ENCODE assay signal across 9 mouse cellular contexts in the genomic region with DNA sequence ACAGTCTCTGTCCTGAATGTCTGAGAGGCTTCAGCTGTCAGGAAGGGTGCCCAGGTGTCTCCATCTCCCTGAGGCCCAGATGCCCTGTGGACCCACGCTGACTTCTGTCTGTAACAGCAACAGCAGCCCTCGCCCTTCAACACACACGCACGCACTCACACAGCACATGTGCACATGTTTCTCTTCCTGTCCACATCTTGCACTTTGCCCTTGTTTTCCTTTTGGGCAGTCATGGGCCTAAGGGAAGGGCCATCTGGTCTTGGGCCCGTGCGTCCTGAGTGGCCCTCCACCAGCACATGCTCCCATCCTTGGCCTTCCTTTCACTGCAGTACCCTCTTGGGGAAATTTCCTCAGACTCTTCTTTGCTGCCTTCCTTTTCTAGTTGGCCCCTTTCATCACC. TPM values are rescaled to one million over a fixed set of nuclear protein-coding genes. Genes with fewer than 3 reads are reported as not detected.
DNase-seq lines count a peak whose midpoint lies in the region; ATAC-seq and TF ChIP-seq lines count a peak whose summit lies in the region.
"Had no signal": no experiment of that assay in that cellular context is flagged by ENCODE, and none has a peak within 500 bp of the region (broad histone marks: within the 10 kb centered on the region; RNA-seq: fewer than 3 reads in every experiment).

No protein-coding gene starts in this region.

- peak overlapping the region; percentile 96 for H3K27ac ChIP-seq in heart, adult 2 months
- H3K27ac ChIP-seq in heart, embryonic 10.5 days: no peak overlapping the region
- H3K27ac ChIP-seq in lung, embryonic 14.5 days (ENCODE audit: low read depth): peak overlapping the region; percentile 95
- H3K27ac ChIP-seq in intestine, embryonic 16.5 days (ENCODE audit: low read length): peak overlapping the region; percentile 67
- peak overlapping the region; percentile 39 for H3K27ac ChIP-seq in small intestine, adult 2 months (ENCODE audit: insufficient read depth, low read depth, low read length)
- H3K27ac ChIP-seq: forebrain, embryonic 15.5 days had no signal

- TF ChIP-seq POLR2A in heart, adult 2 months (IDR thresholded peaks at IDR 0.05; ENCODE audit: insufficient read depth, low read depth, low read length): peak; percentile 36; the same call in 1 of the 2 replicates
- TF ChIP-seq POLR2A in small intestine, adult 2 months (IDR thresholded peaks at IDR 0.05; ENCODE audit: low read depth, low read length): no peak

- TF ChIP-seq EP300 in heart, adult 2 months (IDR thresholded peaks at IDR 0.05; ENCODE audit: insufficient read depth, low read depth, low read length): peak; percentile 51; the same call in 1 of the 2 replicates

- peaks cover 9% of the 10 kb centered on the region for H3K36me3 ChIP-seq in heart, adult 2 months (ENCODE audit: control insufficient read depth, insufficient read depth, low read length)
- H3K36me3 ChIP-seq in heart, embryonic 10.5 days: peaks cover 45% of the 10 kb centered on the region
- H3K36me3 ChIP-seq in lung, embryonic 14.5 days (ENCODE audit: insufficient read depth): peaks cover 82% of the 10 kb centered on the region
- H3K36me3 ChIP-seq in intestine, embryonic 16.5 days (ENCODE audit: control insufficient read depth, insufficient read depth, low read length): peaks cover 12% of the 10 kb centered on the region
- H3K36me3 ChIP-seq in small intestine, adult 2 months (ENCODE audit: control insufficient read depth, insufficient read depth, low read length): peaks cover 44% of the 10 kb centered on the region

- H3K9me3 ChIP-seq in heart, embryonic 10.5 days: no peaks in the 10 kb centered on the region
- H3K9me3 ChIP-seq in lung, embryonic 14.5 days (ENCODE audit: low read depth, low read length): no peaks in the 10 kb centered on the region
- H3K9me3 ChIP-seq in intestine, embryonic 16.5 days (ENCODE audit: control insufficient read depth, low read length): no peaks in the 10 kb centered on the region
- H3K9me3 ChIP-seq: forebrain, embryonic 15.5 days had no signal

- 38% methylated on average over 6 of the region's 6 CpGs for WGBS in heart, adult 2 months
- 77% methylated on average over 6 of the region's 6 CpGs for WGBS in heart, embryonic 10.5 days
- WGBS in lung, embryonic 14.5 days: 65% methylated on average over 6 of the region's 6 CpGs
- WGBS in intestine, embryonic 16.5 days: 66% methylated on average over 6 of the region's 6 CpGs
- WGBS in small intestine, adult 2 months: 64% methylated on average over 6 of the region's 6 CpGs

- TF ChIP-seq CTCF in heart, adult 2 months (IDR thresholded peaks at IDR 0.05): no peak
- no peak for TF ChIP-seq CTCF in lung, embryonic 14.5 days (IDR thresholded peaks at IDR 0.05; ENCODE audit: low read depth)
- TF ChIP-seq CTCF in small intestine, adult 2 months (IDR thresholded peaks at IDR 0.05; ENCODE audit: extremely low read depth, insufficient read length, insufficient replicate concordance, low read depth, low read length): no peak

- H3K4me1 ChIP-seq in heart, adult 2 months (ENCODE audit: control insufficient read depth, insufficient read depth, low read length): peaks cover 22% of the 10 kb centered on the region
- H3K4me1 ChIP-seq in heart, embryonic 10.5 days: peaks cover 46% of the 10 kb centered on the region
- peaks cover 11% of the 10 kb centered on the region for H3K4me1 ChIP-seq in lung, embryonic 14.5 days (ENCODE audit: insufficient read depth)
- peaks cover 48% of the 10 kb centered on the region for H3K4me1 ChIP-seq in intestine, embryonic 16.5 days (ENCODE audit: control insufficient read depth, insufficient read depth, low read length)
- peaks cover 27% of the 10 kb centered on the region for H3K4me1 ChIP-seq in small intestine, adult 2 months (ENCODE audit: control insufficient read depth, insufficient read depth, insufficient read length, low read length)

- no peaks in the 10 kb centered on the region for H3K27me3 ChIP-seq in heart, adult 2 months (ENCODE audit: control insufficient read depth, insufficient read depth, low read length)
- H3K27me3 ChIP-seq in heart, embryonic 10.5 days (ENCODE audit: insufficient read depth, poor library complexity, severe bottlenecking): peaks cover 61% of the 10 kb centered on the region
- peaks cover 40% of the 10 kb centered on the region for H3K27me3 ChIP-seq in lung, embryonic 14.5 days (ENCODE audit: insufficient read depth, low read length)
- peaks cover 26% of the 10 kb centered on the region for H3K27me3 ChIP-seq in intestine, embryonic 16.5 days (replicated peaks; ENCODE audit: control insufficient read depth, insufficient read depth, low read length)
- peaks cover 25% of the 10 kb centered on the region for H3K27me3 ChIP-seq in small intestine, adult 2 months (ENCODE audit: control insufficient read depth, insufficient read depth, low read length)

- no peak for ATAC-seq in lung, embryonic 14.5 days (ENCODE audit: insufficient read depth)
- ATAC-seq in intestine, embryonic 16.5 days: no peak
- ATAC-seq: forebrain, embryonic 15.5 days had no signal

- H3K79me2 ChIP-seq in heart, adult 2 months (replicated peaks; ENCODE audit: control insufficient read depth, insufficient read depth, low read length): no peaks in the 10 kb centered on the region; the same call in 1 of the 2 replicates

- intact Hi-C loops in heart, adult 2 months (cut with DNase I): loop anchor here (10.0 kb wide), 1 partner anchor 329 kb away; a partner anchor contains a TSS

- H3K9ac ChIP-seq in heart, adult 2 months (ENCODE audit: low read depth, low read length): peak overlapping the region; percentile 6
- peak overlapping the region; percentile 91; the same call in 1 of the 2 replicates for H3K9ac ChIP-seq in lung, embryonic 14.5 days
- peak overlapping the region; percentile 77; the same call in 1 of the 2 replicates for H3K9ac ChIP-seq in intestine, embryonic 16.5 days (ENCODE audit: low read depth, low read length)
- H3K9ac ChIP-seq: forebrain, embryonic 15.5 days had no signal

- H3K4me3 ChIP-seq in heart, adult 2 months: no peak overlapping the region
- no peak overlapping the region for H3K4me3 ChIP-seq in heart, embryonic 10.5 days
- H3K4me3 ChIP-seq in lung, embryonic 14.5 days (ENCODE audit: low read depth, low read length): no peak overlapping the region
- H3K4me3 ChIP-seq in intestine, embryonic 16.5 days (ENCODE audit: low read length): no peak overlapping the region
- no peak overlapping the region for H3K4me3 ChIP-seq in small intestine, adult 2 months (ENCODE audit: low read depth, low read length)
- H3K4me3 ChIP-seq: forebrain, embryonic 15.5 days had no signal

- DNase-seq in heart, adult 2 months: no peak
- DNase-seq in heart, embryonic 10.5 days (ENCODE audit: low spot score): no peak
- DNase-seq in lung, embryonic 14.5 days: peak; percentile 21
- DNase-seq in lung, adult 18-20 months: no peak
- no peak for DNase-seq in retina, postnatal 1 day
- no peak for DNase-seq in cerebellum, adult 8-10 months

- peak overlapping the region; percentile 76 for H3K4me2 ChIP-seq in lung, embryonic 14.5 days
- H3K4me2 ChIP-seq in intestine, embryonic 16.5 days (ENCODE audit: low read depth, low read length): peak overlapping the region; percentile 97
- H3K4me2 ChIP-seq: forebrain, embryonic 15.5 days had no signal

RNA-seq across cellular contexts. Expression of a gene that starts 5.9 kb away (rescaled TPM):
- 10 to 100 TPM; 12.6 to 13.6 TPM for total RNA-seq in heart, adult 2 months (2021)
- 15.5 and 19.6 TPM in 2 replicates for polyA plus RNA-seq in heart, adult 2 months (2012; rRNA removed)
- 1.9 and 2.1 TPM in 2 replicates for polyA plus RNA-seq in heart, embryonic 10.5 days (2016; fragmentation: Nextera tagmentation; extraction: Ambion mirVana)
- polyA plus RNA-seq in lung, embryonic 14.5 days (2014; fragmentation: Nextera tagmentation; extraction: Ambion mirVana): 14.0 and 15.6 TPM in 2 replicates
- polyA plus RNA-seq in intestine, embryonic 16.5 days (2015; fragmentation: Nextera tagmentation; extraction: Ambion mirVana): 7.1 and 8.6 TPM in 2 replicates
- 22.9 and 29.6 TPM in 2 replicates for polyA plus RNA-seq in small intestine, adult 2 months (2012; rRNA removed)

RNA-seq across cellular contexts. Expression of a gene that starts 15.3 kb away (rescaled TPM):
- 1 to 10 TPM; 5.7 to 6.1 TPM for total RNA-seq in heart, adult 2 months (2021)
- polyA plus RNA-seq in heart, adult 2 months (2012; rRNA removed): 11.1 and 16.7 TPM in 2 replicates
- polyA plus RNA-seq in heart, embryonic 10.5 days (2016; fragmentation: Nextera tagmentation; extraction: Ambion mirVana): 24.0 and 29.0 TPM in 2 replicates
- polyA plus RNA-seq in lung, embryonic 14.5 days (2014; fragmentation: Nextera tagmentation; extraction: Ambion mirVana): 28.6 and 29.9 TPM in 2 replicates
- 18.7 and 23.9 TPM in 2 replicates for polyA plus RNA-seq in intestine, embryonic 16.5 days (2015; fragmentation: Nextera tagmentation; extraction: Ambion mirVana)
- polyA plus RNA-seq in small intestine, adult 2 months (2012; rRNA removed): 12.8 and 14.2 TPM in 2 replicates

RNA-seq across cellular contexts. Expression of a gene that starts 27.7 kb away (rescaled TPM):
- total RNA-seq in heart, adult 2 months (2021): 10 to 100 TPM in 1 of 2 experiments, 1 to 10 TPM in 1; 8.5 to 11.6 TPM
- polyA plus RNA-seq in heart, adult 2 months (2012; rRNA removed): 21.7 and 32.9 TPM in 2 replicates
- 26.8 and 28.0 TPM in 2 replicates for polyA plus RNA-seq in heart, embryonic 10.5 days (2016; fragmentation: Nextera tagmentation; extraction: Ambion mirVana)
- 25.0 and 26.5 TPM in 2 replicates for polyA plus RNA-seq in lung, embryonic 14.5 days (2014; fragmentation: Nextera tagmentation; extraction: Ambion mirVana)
- polyA plus RNA-seq in intestine, embryonic 16.5 days (2015; fragmentation: Nextera tagmentation; extraction: Ambion mirVana): 20.3 and 22.7 TPM in 2 replicates
- polyA plus RNA-seq in small intestine, adult 2 months (2012; rRNA removed): 9.9 and 13.7 TPM in 2 replicates

RNA-seq across cellular contexts. Expression of a gene that starts 30.2 kb away (rescaled TPM):
- 1 to 10 TPM; 8.4 to 9.4 TPM for total RNA-seq in heart, adult 2 months (2021)
- 7.5 and 10.4 TPM in 2 replicates for polyA plus RNA-seq in heart, adult 2 months (2012; rRNA removed)
- 9.7 and 16.6 TPM in 2 replicates for polyA plus RNA-seq in heart, embryonic 10.5 days (2016; fragmentation: Nextera tagmentation; extraction: Ambion mirVana)
- polyA plus RNA-seq in lung, embryonic 14.5 days (2014; fragmentation: Nextera tagmentation; extraction: Ambion mirVana): 1.1 and 1.5 TPM in 2 replicates
- 1.5 and 1.6 TPM in 2 replicates for polyA plus RNA-seq in intestine, embryonic 16.5 days (2015; fragmentation: Nextera tagmentation; extraction: Ambion mirVana)
- polyA plus RNA-seq in small intestine, adult 2 months (2012; rRNA removed): 8.6 and 11.8 TPM in 2 replicates

Comparison
In these comparisons a context has a peak if more than half of its experiments do, and no peak if none do; other contexts are left out.
1. H3K9ac ChIP-seq: peak in every context shown above with its lines; median percentile 91 in lung, embryonic 14.5 days; 77 in intestine, embryonic 16.5 days; 6 in heart, adult 2 months.